Mouse (Mus musculus): ENCODE measurements around the gene Sdc4. TPM values are rescaled to one million over a fixed set of nuclear protein-coding genes. Genes with fewer than 3 reads are reported as not detected.
A peak's percentile ranks its signal among the peaks of the same experiment; 100 is the strongest.

Sdc4 gene
- polyA plus RNA-seq, 1 experiment from 2014 or later: 48.0 TPM

DNA sequence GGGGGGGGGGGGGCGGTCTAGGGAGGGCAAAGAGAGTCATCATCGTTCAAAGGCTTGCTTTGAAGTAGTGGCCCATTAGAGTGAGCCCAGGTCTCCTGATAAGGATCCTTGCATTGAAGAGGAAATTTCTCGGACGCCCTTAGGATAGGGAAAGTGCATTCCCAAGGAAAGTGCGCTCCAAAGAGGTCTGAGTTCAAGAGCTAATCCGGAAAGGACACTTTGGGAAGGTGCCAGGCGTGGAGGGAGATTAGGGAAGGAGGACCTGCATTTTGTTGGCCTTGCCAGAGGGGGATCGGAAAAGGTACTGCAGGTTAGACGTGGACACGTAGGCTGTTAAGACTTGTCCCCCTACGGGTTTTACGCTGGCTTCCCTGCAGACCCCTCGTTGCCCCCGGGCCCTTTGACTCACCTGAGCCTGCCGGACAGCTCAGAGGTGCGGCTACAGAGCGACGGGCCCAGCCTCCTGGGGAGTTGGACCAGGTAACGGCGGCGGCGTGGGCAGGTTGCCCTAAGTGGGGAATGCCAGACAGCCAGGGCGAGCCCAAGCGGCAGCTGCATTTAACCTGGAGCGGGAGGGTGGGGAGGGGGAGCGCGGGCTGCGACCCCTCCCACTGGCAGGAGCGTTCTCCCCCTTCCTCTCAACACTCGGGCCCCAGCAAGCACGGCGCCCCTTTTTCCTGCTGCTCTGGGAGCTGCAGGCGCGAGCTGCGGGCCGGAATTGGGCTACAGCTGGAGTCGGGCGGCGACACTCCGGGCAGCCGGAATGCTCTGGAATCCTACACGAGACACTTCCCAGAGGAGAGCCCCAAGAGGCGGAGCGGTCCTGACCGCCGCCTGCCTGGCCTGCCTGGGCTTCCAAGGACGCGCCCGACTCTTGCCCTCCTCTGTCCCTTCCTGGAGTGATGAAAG is 39.4 kb downstream of the Sdc4 start:
- no peak; the same call in 1 of the 2 replicates for ATAC-seq (replicated peaks; ENCODE audit: extremely low read depth, insufficient read depth, low FRiP score)
- Histone ChIP-seq H3K4me3 (ENCODE audit: low read length) (peak overlapping the region; percentile 48), H3K27me3 (ENCODE audit: control insufficient read depth, insufficient read depth, low read length) (peaks cover 95% of the 10 kb centered on the region), H3K9me3 (replicated peaks; ENCODE audit: control insufficient read depth, low read length) (no peaks in the 10 kb centered on the region), H3K4me1 (ENCODE audit: control insufficient read depth, insufficient read depth, low read length) (peaks cover 17% of the 10 kb centered on the region), H3K36me3 (ENCODE audit: control insufficient read depth, insufficient read depth) (no peaks in the 10 kb centered on the region), H3K9ac (ENCODE audit: low read length) (peak overlapping the region; percentile 28), H3K4me2 (ENCODE audit: low read depth, low read length) (peak overlapping the region; percentile 68), H3K27ac (ENCODE audit: low read length) (no peak overlapping the region)
- WGBS: 2% methylated on average over 46 of the region's 49 CpGs

DNA sequence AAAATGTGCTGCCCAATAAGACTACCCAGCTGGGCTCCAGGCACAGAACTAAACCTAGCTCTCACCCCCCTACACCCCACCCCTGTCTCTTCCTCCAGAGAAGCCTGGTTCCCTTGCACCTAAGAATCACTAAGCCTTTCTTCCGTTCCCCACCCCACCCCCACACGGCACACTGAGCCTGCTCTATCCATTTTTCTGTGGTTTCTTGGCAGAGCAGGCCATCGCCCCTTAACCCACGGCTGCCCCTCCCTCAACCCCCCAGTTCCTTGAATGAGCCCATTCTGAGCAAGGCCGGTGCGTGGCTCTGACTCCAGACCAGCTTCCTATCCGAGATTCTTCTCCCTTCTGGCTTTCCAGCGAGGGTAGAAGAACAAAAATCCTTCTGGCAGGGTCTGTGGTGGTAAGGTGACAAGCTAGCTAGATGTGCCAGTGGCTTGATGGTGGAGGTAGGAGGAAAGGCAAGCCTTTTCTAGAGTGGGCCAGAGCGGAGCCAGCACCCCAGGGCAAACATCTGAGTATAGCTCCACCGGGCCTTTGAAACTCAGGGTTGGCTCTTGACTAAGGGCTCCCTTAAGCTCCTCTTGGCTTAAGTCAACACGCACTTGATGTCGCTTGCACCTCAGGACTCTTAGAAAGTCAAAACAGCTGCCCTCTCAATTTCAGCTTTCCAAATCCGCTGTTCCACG is 40.1 kb downstream of the Sdc4 start:
- H3K36me3 ChIP-seq (ENCODE audit: control insufficient read depth, insufficient read depth): no peaks in the 10 kb centered on the region
- no peak overlapping the region for H3K4me3 ChIP-seq (ENCODE audit: low read length)
- no peak for ATAC-seq (replicated peaks; ENCODE audit: extremely low read depth, insufficient read depth, low FRiP score)
- whole genome bisulfite sequencing: 17% methylated on average over 14 of the region's 14 CpGs
- H3K4me2 ChIP-seq (ENCODE audit: low read depth, low read length): peak overlapping the region; percentile 68; the same call in 1 of the 2 replicates
- no peaks in the 10 kb centered on the region for H3K9me3 ChIP-seq (replicated peaks; ENCODE audit: control insufficient read depth, low read length)
- peaks cover 17% of the 10 kb centered on the region for H3K4me1 ChIP-seq (ENCODE audit: control insufficient read depth, insufficient read depth, low read length)
- no peak overlapping the region for H3K27ac ChIP-seq (ENCODE audit: low read length)
- H3K9ac ChIP-seq (ENCODE audit: low read length): no peak overlapping the region
- H3K27me3 ChIP-seq (ENCODE audit: control insufficient read depth, insufficient read depth, low read length): peaks cover 94% of the 10 kb centered on the region

DNA sequence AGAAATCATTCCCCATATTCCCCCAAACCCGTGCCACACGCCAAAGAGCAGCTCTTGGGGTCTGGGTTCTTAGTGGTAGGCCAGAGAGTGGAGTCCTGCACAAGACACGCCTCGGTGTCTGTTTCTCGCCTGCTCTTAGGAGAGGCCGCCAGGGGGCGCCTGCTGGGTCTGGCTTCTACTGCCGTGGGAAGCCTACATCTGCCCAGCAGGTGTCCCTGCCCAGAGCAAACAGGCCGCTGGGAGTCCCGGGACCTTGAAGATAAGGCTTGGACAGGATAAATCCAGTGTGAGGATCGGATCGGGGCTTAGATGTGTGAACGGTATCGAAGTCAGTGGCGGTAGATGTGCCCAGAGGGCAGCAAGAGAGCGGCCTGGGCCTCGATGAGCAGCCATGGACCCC is 40.8 kb downstream of the Sdc4 start, which contains the start of gene Rbpjl:
Gene Rbpjl (plus strand): TSS at position 236 of the 400 bp plus-strand sequence.
- Histone ChIP-seq H3K27me3 (ENCODE audit: control insufficient read depth, insufficient read depth, low read length) (peaks cover 87% of the 10 kb centered on the region), H3K9ac (ENCODE audit: low read length) (no peak within 1 kb of the TSS), H3K4me3 (ENCODE audit: low read length) (no peak within 1 kb of the TSS; the same call in 1 of the 2 replicates), H3K27ac (ENCODE audit: low read length) (no peak within 1 kb of the TSS), H3K36me3 (ENCODE audit: control insufficient read depth, insufficient read depth) (no peaks in the 10 kb centered on the region), H3K4me2 (ENCODE audit: low read depth, low read length) (peak within 1 kb of the TSS; percentile 68; the same call in 1 of the 2 replicates), H3K9me3 (replicated peaks; ENCODE audit: control insufficient read depth, low read length) (no peaks in the 10 kb centered on the region), H3K4me1 (ENCODE audit: control insufficient read depth, insufficient read depth, low read length) (peaks cover 14% of the 10 kb centered on the region)
- 4% methylated on average over 17 of the region's 17 CpGs for WGBS
- ATAC-seq (replicated peaks; ENCODE audit: extremely low read depth, insufficient read depth, low FRiP score): no peak

DNA sequence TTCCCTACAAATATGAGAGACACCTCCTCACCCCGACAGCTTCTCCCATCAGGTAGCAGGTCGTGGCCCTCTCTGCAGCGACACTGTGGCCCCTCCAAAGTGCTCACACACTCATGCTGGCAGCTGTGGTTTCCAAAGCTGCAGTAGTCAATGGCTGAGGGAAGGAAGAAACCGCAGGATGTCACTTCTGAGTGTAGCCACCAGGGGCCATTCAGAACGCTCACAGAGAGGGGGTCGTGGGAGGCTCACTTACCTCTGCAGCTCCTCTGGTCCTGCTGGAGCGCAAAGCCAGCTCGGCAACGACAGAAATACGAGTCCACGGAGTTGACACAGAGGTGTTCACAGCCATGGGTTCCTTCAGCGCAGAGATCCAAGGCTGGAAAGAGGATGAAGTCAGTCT is 46.8 kb downstream of the Sdc4 start:
- Histone ChIP-seq H3K4me1 (ENCODE audit: control insufficient read depth, insufficient read depth, low read length) (peaks cover 4% of the 10 kb centered on the region), H3K4me2 (ENCODE audit: low read depth, low read length) (no peak overlapping the region), H3K9me3 (replicated peaks; ENCODE audit: control insufficient read depth, low read length) (no peaks in the 10 kb centered on the region), H3K4me3 (ENCODE audit: low read length) (no peak overlapping the region), H3K27me3 (ENCODE audit: control insufficient read depth, insufficient read depth, low read length) (peaks cover 42% of the 10 kb centered on the region), H3K36me3 (ENCODE audit: control insufficient read depth, insufficient read depth) (no peaks in the 10 kb centered on the region), H3K9ac (ENCODE audit: low read length) (no peak overlapping the region), H3K27ac (ENCODE audit: low read length) (no peak overlapping the region)
- no peak for ATAC-seq (replicated peaks; ENCODE audit: extremely low read depth, insufficient read depth, low FRiP score)
- WGBS: 65% methylated on average over 12 of the region's 12 CpGs

DNA sequence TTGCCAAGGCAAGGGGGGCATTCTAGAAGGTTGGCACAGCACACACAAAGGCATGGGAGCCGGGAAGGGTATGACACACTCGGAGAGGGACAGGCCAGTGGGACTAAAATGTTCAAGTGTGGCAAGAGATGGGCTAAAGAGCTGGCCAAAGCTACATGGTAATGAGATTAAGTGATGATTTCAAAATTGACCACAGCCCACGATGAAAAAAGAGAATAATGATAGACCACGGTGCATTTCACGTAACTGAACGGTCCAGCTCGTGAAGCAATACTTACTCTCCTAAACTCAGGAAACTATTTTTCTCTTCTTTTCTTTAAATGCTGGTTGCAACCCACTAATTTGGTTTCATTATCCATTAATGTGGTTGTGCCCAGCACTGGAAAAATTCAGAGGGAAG is 47.6 kb downstream of the Sdc4 start:
- 87% methylated on average over 7 of the region's 7 CpGs for WGBS
- peaks cover 35% of the 10 kb centered on the region for H3K27me3 ChIP-seq (ENCODE audit: control insufficient read depth, insufficient read depth, low read length)
- H3K9ac ChIP-seq (ENCODE audit: low read length): no peak overlapping the region

DNA sequence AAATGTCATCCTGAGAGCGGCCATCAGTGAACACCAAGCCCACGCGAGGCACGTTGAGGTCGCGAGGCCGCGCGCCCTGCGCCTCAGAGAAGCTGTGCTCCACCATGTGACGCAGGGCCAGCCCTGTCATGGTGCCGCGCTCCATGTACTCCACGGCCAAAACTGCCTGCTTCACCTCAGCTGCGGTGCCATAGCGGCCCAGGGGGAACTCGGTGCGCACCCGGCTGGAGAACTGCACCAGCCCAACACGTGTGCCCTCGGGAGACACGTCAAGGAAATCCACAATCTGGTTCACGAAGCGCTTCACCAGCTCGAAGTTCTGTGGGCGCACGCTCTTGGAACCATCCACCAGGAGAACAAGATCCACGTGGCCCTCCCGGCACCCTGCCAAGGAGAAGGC is 50.6 kb downstream of the Sdc4 start:
- H3K4me2 ChIP-seq (ENCODE audit: low read depth, low read length): no peak overlapping the region
- H3K9me3 ChIP-seq (replicated peaks; ENCODE audit: control insufficient read depth, low read length): no peaks in the 10 kb centered on the region
- H3K9ac ChIP-seq (ENCODE audit: low read length): no peak overlapping the region
- ATAC-seq (replicated peaks; ENCODE audit: extremely low read depth, insufficient read depth, low FRiP score): no peak
- H3K36me3 ChIP-seq (ENCODE audit: control insufficient read depth, insufficient read depth): no peaks in the 10 kb centered on the region
- 0 out of 2 replicates have a peak, but pooled peaks cover 2% of the 10 kb centered on the region for H3K4me1 ChIP-seq (ENCODE audit: control insufficient read depth, insufficient read depth, low read length)
- WGBS: 71% methylated on average over 29 of the region's 29 CpGs
- H3K27ac ChIP-seq (ENCODE audit: low read length): no peak overlapping the region
- H3K27me3 ChIP-seq (ENCODE audit: control insufficient read depth, insufficient read depth, low read length): peaks cover 27% of the 10 kb centered on the region
- no peak overlapping the region for H3K4me3 ChIP-seq (ENCODE audit: low read length)

More for the DNA sequence above, 47.6 kb downstream of the Sdc4 start:
- no peaks in the 10 kb centered on the region for H3K9me3 ChIP-seq (replicated peaks; ENCODE audit: control insufficient read depth, low read length)
- no peak overlapping the region for H3K4me2 ChIP-seq (ENCODE audit: low read depth, low read length)
- H3K4me3 ChIP-seq (ENCODE audit: low read length): no peak overlapping the region
- ATAC-seq (replicated peaks; ENCODE audit: extremely low read depth, insufficient read depth, low FRiP score): no peak
- peaks cover 4% of the 10 kb centered on the region for H3K4me1 ChIP-seq (ENCODE audit: control insufficient read depth, insufficient read depth, low read length)
- no peak overlapping the region for H3K27ac ChIP-seq (ENCODE audit: low read length)
- H3K36me3 ChIP-seq (ENCODE audit: control insufficient read depth, insufficient read depth): no peaks in the 10 kb centered on the region

DNA sequence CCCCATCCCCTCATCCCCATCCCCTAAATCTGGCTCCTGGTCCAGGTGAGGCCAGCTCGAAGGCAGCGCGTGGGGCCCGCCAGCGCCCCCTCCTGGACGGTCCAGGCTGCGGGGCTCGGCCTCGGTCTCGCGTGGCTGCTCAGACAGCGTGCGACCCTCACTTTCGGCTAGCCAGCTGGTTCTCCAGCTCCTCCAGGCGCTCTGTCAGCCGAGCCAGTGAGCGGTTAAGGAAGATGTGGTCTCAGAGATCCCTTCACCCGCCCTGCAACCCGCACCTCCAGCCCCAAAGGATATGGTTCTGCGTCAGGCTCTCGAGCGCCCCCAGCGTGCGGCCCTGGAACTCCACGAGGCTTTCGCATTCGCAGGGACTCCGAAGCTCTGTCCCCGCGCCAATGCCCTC is 54.2 kb downstream of the Sdc4 start:
- Histone ChIP-seq H3K4me2 (ENCODE audit: low read depth, low read length) (peak overlapping the region; percentile 75), H3K9me3 (replicated peaks; ENCODE audit: control insufficient read depth, low read length) (no peaks in the 10 kb centered on the region), H3K27me3 (ENCODE audit: control insufficient read depth, insufficient read depth, low read length) (peaks cover 32% of the 10 kb centered on the region), H3K36me3 (ENCODE audit: control insufficient read depth, insufficient read depth) (no peaks in the 10 kb centered on the region), H3K9ac (ENCODE audit: low read length) (peak overlapping the region; percentile 53), H3K4me3 (ENCODE audit: low read length) (peak overlapping the region; percentile 55), H3K27ac (ENCODE audit: low read length) (0 out of 2 replicates have a peak overlapping the region, but pooled peaks have one; percentile 14), H3K4me1 (ENCODE audit: control insufficient read depth, insufficient read depth, low read length) (0 out of 2 replicates have a peak, but pooled peaks cover 2% of the 10 kb centered on the region)
- WGBS: under 1% methylated on average over 30 of the region's 30 CpGs
- peak; percentile 47; the same call in 1 of the 2 replicates for ATAC-seq (replicated peaks; ENCODE audit: extremely low read depth, insufficient read depth, low FRiP score)

DNA sequence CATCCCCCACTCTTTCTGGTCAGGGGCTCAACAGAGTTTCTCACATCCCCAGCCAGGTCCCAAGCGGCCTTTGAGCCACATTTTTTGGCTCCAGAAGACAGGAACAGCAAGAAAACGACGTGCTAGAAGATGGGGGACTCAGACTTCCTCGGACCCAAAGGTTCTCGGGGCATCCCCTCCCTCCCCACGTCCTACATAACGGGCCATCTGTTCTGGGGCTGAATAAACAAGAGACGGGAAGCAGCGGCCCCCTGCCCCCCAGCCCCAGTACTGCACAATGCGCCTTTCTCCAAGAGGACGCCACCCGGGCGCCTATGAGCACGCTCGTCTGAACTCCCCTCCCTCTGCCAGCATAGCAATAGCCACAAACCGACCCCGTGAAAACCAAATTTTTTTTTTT is 54.7 kb downstream of the Sdc4 start, which contains the start of gene Slpi:
Gene Slpi (minus strand): TSS at position 76 of the 400 bp plus-strand sequence.
- H3K27me3 ChIP-seq (ENCODE audit: control insufficient read depth, insufficient read depth, low read length): peaks cover 31% of the 10 kb centered on the region
- 0 out of 2 replicates have a peak, but pooled peaks cover 2% of the 10 kb centered on the region for H3K4me1 ChIP-seq (ENCODE audit: control insufficient read depth, insufficient read depth, low read length)
- H3K36me3 ChIP-seq (ENCODE audit: control insufficient read depth, insufficient read depth): no peaks in the 10 kb centered on the region
- 1% methylated on average over 17 of the region's 17 CpGs for WGBS
- H3K4me2 ChIP-seq (ENCODE audit: low read depth, low read length): peak within 1 kb of the TSS; percentile 75
- no peaks in the 10 kb centered on the region for H3K9me3 ChIP-seq (replicated peaks; ENCODE audit: control insufficient read depth, low read length)
- H3K27ac ChIP-seq (ENCODE audit: low read length): 0 out of 2 replicates have a peak within 1 kb of the TSS, but pooled peaks have one; percentile 14
- ATAC-seq (replicated peaks; ENCODE audit: extremely low read depth, insufficient read depth, low FRiP score): 0 out of 2 replicates have a peak, but pooled peaks have one; percentile 29
- peak within 1 kb of the TSS; percentile 55 for H3K4me3 ChIP-seq (ENCODE audit: low read length)
- H3K9ac ChIP-seq (ENCODE audit: low read length): peak within 1 kb of the TSS; percentile 53

All from heart, embryonic 16.5 days (tissue).